Mouse (Mus musculus) bone marrow macrophage, adult 2 months (primary cell): ENCODE measurements around the gene Vstm2l.

ENCODE experiments used
- CTCF ChIP-seq: IDR thresholded peaks from 2 replicates; pipeline ENCODE4 v1.5.1; 2012; ENCODE audit warnings: low read depth, mild to moderate bottlenecking, low read length, moderate library complexity
- POLR2A ChIP-seq: IDR thresholded peaks from 2 replicates; pipeline ENCODE4 v1.6.1; 2012; ENCODE audit warnings: mild to moderate bottlenecking, low read depth, low read length, borderline replicate concordance

DNA sequence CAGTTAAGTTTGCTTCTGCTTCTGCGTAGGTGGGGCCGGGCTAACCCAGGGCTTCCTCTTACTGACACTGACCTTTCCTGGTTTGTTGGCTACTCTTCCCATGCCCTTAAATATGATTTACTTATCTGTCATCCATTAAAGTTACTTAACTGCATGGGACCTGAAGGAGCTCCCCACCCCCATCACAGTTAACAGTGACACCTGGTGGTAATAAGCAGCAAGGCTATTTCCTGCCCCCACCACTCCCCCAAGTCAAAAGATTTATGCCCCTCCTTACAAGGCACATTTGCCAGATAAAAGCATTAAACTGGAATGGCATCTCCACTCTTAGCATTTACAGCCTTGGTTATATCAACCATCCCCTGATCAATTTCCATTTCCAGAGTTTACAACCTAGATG is 75.5 kb downstream of the Vstm2l start:
- TF ChIP-seq CTCF = peak; percentile 25; the same call in 1 of the 2 replicates
- TF ChIP-seq POLR2A = no peak
